Mouse (Mus musculus): ENCODE data around the gene Pi4kb. TPM values are rescaled to one million over a fixed set of nuclear protein-coding genes. Genes with fewer than 3 reads are reported as not detected.

The Pi4kb gene
- total RNA-seq, 4 experiments from 2014 or later, result 26.4 to 29.4 (median 28.3) TPM

DNA sequence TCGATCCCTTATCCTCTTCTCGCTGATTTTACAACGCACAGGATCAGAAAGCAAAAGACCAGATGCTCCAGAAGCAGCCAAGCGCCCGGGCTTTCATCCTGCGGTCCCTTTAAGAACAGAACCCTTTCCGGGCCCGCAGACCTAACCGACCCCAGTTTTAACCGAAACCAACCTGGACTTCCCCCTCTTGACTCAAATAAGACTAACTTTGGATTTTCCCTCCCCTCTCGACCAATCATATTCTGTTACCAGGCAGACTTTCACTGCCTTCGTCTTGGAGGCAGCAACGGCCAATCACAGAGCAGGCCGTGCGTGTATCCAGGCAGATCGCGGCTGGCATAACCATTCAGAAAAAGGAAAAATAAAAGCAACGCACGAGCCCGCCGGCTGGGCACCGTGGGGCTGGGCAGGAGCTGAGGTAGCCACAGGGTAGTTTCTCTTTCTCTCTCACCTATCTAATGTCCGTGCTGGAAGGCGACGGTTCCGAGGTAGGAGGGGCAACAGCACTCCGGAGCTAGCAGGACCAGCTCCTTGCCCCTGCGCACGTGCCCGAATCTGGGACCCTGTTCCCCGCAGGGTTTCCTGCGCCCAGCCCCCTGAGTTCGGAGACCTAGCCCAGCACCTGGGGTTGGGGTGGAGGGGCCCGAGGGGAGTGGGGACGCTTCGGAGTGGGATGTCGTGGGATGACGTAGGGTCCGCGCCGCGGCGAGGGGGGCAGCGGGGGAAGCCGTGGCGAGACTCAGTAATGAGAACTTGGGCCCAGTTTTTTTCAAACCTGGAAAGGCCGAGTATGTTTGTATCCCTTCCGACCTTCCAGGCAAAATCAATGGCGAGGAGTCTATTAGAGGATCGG lies 20.5 kb upstream of the Pi4kb start, which contains the start of gene Rfx5:
Gene Rfx5, plus strand, starts transcription at position 312 of the 853 bp plus-strand sequence.
- DNase-seq (ENCODE audit: low spot score), result peak; percentile 97

DNA sequence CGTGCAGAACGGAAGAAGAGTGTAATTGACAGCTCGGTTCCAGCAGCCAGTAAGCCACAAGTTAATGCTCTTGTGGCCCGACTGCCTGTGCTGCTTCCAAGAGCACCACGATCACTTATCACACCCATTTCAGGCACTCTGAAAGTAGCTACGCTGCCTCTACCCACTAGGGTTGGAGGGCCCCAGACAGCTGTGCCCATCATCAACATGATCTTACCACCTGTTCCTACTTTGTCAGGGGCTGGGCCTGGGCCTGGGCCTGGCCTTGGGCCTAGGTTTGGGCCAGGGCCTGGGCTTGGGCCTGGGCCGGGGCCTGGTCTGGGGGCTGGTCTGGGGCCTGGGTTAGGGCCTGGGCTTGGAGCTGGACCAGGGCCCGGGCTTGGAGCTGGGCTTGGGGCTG lies 16.2 kb upstream of the Pi4kb start:
- DNase-seq (ENCODE audit: low spot score), result no peak

DNA sequence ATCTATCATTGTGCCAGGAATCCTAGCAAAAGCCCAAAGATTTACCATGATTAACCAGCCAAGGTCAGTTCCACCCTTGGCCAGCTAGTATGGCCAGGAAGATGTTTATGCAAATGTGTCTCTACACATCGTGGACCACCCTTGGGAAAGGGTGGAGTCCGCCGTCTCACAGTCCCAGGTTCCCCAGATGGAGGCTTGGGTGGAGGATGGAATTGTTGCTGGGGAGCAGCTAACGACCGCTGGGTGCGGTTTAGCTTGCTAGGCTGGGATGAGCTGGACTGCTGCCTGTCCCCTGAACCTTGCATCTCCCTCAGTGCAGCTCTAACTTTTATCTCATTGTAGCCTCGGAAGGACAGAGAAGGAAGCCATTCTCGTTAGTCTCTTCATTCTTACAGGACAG lies 14.7 kb upstream of the Pi4kb start:
- no peak for DNase-seq (ENCODE audit: low spot score)

DNA sequence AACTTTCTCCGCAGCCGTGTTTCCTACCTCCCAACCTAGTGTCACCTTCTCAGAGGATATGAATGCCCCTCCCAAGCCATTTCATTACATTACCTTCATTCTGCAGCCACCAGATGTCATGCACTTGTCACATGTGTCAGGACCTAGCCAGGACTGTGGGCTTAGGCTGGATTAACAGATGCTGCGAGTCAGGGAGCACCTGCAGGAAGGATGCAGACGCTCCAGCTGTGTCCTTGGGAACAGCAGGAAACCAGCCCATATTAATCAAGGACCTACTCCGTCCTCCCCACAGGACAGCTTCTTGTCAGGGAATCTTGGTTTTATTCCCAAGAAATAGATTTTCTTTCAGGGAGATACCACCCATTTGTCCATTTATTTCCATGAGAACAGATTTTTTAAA lies 14.2 kb upstream of the Pi4kb start:
- no peak for DNase-seq (ENCODE audit: low spot score)

DNA sequence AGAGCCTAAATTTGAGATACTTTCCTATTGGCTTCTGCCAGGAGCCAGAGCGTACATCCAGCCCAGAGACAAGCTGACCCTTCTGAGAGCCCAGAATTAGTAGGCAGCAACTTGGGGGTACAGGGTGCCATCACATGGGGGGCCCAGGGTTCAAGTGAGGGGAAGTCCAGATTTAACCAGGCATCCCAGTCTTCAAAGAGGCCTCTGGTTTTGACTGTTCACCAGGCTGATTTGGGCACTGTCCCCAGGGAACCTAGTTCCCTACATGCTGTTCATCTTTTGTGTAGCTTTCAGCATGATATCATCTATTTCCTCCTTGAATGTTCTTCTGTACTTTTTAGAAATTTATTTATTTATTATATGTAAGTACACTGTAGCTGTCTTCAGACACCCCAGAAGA lies 9.5 kb upstream of the Pi4kb start:
- DNase-seq (ENCODE audit: low spot score), result no peak

DNA sequence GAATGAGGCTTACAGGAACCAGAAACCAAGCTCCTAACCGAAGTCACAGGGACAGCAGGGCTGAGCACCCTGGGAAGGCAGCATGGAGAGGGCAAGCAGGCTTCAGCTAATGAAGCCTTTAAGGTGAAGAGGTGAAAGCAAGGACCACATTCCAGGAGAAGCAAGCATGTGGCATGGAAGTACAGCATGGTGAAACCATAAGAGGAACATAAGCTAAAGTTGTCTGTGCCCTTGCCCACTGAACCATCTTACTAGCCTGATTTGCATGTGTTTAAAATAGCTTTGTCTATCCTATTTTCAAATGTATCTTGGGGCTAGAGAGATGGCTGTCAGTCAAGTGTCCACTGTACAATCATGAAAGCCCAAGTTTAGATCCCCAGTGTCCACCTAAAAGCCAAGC lies 8.7 kb upstream of the Pi4kb start:
- no peak for DNase-seq (ENCODE audit: low spot score)

DNA sequence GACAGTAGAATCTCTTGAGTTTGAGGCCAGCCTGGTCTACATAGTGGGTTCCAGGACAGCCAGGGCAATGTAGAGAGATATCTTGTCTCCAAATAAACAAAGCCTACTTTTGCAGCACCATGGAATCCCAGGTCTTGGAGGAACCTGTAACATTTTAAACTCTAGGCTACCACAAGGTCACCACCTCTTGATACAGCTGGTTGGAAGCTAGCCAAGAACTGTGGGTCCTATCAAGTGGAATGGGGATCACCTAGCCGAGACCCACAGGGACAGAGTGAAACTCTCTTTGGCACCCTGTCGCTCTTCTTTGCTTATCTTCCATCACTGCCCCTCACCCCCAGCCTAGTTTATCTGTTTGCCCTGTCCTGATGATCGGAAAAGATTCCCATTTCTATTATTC lies 2.0 kb upstream of the Pi4kb start:
- DNase-seq (ENCODE audit: low spot score), result no peak

DNA sequence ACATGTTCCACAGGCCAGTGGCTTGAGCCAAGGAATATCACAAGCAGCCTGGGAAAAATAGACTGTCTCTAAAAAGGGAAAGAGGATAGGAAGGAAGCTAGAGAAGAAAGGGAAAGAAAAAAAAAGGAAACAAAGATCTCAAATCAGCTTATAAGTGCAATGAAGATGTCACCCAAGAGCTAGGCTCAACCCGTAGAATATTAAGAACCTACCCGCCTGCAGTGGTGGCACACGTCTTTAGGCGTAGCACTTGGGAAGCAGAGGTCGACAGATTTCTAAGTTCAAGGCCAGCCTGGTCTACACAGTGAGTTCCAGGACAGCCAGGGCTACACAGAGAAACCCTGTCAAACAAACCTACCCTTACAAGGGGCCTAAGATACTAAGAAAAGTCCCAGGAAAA lies 911 bp upstream of the Pi4kb start:
- DNase-seq (ENCODE audit: low spot score), result no peak

DNA sequence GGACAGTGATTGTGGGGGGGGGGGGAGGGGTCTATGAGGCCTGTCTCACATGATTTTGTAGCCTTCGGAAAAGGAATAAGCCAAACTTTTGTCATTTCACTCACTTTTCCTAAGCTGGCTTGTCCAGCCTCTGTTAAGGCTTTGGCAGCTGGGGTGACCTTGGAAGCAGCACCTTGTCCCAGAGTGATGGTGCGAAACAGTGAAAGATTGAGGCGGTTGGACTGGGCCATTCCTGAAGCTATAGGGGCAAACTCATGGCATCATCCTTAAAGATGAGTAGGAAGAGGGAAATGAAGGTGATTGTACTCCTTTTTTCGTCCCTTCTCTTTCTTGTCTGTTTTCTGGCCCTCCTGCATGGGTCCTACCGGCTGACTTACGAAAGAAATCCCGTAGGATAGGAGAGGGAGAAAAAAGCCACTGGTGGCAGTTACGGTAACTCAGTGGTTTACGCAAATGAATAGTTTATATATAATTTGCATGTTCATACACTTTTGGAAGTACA lies 454 bp upstream of the Pi4kb start:
- no peak for DNase-seq (ENCODE audit: low spot score)

DNA sequence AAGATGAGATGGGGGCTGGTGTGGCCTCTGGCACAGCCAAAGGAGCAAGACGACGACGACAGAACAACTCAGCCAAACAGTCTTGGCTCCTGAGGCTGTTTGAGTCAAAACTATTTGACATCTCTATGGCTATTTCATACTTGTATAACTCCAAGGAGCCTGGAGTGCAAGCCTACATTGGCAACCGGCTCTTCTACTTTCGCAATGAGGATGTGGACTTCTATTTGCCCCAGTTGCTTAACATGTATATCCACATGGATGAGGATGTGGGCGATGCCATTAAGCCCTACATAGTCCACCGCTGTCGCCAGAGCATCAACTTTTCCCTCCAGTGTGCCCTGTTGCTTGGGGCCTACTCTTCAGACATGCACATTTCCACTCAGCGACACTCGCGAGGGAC lies 9.8 kb downstream of the Pi4kb start:
- no peak for DNase-seq (ENCODE audit: low spot score)

DNA sequence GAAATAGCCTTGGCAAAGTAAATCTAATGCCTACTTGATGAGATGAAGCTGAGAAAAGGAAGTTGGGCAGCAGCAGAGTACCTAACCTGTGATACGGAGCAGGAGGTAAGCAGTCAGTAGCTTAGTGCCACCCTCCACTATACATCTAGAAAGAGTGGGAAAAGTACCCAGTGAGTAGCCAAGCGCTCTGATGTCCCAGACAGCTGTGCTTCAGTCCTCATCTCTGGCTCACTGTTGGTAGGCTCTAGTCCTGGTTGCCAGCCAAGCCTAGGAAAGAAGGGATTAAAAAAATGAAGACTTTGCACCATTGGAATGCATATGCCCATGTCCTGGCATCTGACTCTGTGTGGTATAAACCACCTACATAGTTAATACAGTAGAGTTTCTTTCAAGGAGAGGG lies 11.0 kb downstream of the Pi4kb start:
- DNase-seq (ENCODE audit: low spot score), result no peak

DNA sequence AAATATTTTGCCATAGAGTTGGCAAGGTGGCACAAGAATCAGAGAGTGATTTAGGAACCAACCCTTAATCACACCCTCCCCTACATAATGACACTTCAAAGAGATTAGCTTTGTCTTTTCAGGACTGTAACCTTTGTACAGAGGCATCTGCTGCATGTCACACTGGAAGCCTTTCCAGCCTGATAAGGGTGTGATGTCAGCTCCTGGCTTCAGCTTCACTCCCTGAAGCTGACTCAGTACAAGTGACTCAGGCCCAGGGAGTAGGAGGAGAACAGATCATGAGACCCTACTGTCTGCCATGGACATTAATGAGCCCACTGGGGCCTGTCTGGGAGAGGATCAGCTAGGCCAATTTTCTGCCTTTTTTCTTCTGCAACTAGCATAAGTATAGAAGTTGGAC lies 13.0 kb downstream of the Pi4kb start:
- peak; percentile 87 for DNase-seq (ENCODE audit: low spot score)

DNA sequence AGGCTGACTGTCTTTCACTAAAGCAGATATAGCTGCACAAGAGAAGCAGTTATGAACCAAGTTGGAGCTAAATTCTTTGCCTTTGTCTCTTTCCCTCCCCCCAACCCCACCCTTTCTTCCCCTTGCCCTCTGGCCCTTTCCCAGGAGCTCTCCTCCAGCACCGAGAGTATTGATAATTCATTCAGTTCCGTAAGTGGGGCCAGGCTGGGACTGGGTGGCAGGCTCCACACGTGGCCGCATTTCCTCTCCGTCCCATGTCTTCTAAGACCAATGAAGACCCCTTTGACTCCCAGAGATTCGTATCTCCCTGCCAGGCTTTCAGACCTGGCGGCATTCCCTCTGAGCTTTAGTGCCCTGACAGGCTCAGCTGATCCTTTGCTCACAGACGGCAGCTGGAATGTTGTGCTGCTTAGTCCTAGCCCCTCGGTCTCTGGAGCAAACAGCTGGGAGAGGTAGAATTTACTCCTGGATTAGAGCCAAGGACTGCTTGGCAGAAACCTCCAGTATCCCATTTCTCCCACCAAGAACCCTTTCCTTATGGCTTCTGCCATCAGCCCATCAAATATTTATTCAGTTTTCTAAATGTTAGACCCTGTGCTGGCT lies 14.7 kb downstream of the Pi4kb start:
- no peak for DNase-seq (ENCODE audit: low spot score)

DNA sequence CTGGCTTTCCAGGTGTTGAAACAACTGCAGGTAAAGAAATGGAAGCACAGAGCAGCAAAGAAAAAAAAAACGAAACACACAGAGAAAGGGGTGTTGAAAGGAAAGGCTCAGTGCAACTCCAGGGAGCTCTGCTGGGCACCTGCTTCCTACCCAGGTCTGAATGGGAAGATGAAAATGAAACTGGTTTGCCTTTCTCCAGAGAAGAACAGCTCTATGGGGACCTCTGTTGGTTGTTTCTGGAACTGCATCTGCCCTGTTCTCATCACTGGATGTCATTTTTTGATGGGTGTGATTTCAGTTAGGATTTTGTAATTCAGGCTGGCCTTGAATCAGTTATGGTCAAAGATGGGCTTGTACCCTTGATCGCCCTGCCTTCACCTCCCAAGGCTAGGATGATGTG lies 22.4 kb downstream of the Pi4kb start:
- peak; percentile 85 for DNase-seq (ENCODE audit: low spot score)

DNA sequence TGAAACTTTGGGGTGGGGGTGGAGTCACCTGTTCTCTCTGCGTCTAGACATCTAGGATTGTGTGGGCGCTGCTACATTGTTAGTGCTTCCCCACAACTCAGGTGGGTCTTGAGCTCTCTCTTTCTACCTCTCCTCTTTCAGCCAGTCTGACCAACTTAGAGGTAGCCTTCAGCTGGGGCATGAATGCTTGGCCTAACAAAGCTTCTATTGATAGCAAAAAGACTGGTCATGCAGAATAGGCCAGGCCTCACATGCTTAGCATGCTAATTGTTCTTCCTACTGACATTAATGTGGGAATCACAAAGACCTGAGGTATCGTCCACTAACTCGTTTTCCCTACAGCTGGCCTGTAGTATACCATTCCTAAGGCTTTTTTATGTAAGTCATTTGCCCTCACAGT lies 28.0 kb downstream of the Pi4kb start:
- DNase-seq (ENCODE audit: low spot score), result no peak

DNA sequence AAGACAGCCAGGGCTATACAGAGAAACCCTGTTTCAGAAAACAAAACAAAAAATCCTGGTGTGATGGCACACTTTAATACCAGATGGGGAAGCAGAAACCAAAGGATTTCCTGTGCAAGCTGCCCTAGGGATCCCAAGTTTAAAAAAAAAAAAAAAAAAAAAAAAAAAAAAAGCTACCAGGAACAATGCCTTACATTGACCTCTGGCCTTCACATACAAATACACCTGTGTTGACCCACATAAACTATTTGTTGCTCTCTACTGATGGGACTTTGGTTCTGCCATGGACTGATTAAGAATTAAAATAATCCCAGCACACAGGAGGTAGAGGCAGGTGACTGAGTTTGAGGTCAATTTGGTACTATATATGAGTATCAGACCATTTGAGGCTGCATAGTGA lies 28.7 kb downstream of the Pi4kb start:
- no peak for DNase-seq (ENCODE audit: low spot score)

DNA sequence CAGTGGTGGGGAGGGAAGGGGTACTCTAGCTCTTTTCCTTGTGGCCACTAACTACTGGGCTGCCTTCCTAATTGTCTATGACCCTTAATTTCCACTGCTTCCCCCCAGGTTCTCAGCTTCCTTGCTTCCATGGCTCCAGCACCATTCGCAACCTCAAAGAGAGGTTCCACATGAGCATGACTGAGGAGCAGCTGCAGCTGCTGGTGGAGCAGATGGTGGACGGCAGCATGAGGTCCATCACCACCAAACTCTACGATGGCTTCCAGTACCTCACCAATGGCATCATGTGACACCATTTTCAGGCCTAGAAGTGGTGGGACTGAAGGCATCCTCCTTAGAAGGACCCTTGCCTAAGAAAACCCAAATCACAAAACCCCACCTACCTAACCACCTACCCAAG lies 31.1 kb downstream of the Pi4kb start:
- DNase-seq (ENCODE audit: low spot score), result no peak

DNA sequence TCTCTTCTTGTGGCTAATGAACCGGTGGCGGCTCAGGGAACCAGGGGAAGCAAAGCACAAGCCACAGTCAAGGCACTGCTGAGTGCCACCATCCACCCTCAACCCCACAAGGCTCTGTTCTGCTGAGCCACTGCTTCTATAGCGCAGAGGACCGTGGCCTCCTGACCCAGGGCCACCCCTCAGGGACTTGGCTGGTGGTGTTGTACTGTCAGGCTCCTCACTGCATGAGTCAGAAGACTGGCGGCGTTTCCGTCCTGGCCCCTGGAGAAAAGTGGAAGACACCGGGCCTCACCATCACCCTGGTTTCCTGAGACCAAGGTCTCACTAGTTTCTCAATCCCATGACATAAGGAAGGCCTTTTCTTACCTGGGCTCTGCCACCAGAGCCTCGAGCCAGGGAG lies 33.2 kb downstream of the Pi4kb start:
- no peak for DNase-seq (ENCODE audit: low spot score)

DNA sequence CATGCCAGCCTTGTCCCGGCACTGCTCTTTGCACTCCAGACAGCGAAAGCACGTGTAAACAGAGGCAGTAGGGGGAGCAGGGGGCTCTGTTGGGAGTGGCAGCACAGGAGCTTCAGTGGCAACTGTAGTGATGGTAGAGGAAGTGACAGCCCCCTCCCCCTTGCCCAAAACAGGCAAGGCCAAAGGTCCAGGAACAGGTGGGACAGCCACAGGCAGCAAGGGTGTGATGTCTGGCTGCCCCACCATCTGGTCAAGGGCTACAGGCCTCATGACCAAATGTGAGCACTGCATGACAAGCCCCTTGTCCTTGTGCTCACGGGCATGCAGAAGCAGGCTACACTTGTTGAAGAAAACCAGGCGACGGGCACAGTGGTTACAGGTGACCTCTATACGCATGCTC lies 35.9 kb downstream of the Pi4kb start:
- DNase-seq (ENCODE audit: low spot score), result no peak

DNA sequence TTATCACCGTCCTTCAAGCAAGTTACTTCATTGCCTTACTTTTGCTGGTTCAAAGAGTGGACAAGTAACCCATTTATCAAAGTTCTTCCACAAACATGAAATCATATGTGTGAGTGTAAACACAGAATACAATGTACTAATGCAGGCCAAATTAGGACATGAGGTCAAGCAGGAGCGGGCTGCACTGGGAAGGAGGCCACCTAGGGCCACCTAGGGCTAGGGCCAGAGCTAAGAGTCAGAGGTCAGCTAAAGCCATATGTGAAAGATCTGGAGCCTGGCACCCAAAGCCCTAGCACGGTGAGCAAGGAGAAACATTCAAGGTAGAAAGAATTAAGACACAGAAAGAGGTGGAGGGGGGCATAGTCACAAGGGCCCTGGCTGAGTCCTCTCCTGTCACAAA lies 38.5 kb downstream of the Pi4kb start:
- no peak for DNase-seq (ENCODE audit: low spot score)

DNA sequence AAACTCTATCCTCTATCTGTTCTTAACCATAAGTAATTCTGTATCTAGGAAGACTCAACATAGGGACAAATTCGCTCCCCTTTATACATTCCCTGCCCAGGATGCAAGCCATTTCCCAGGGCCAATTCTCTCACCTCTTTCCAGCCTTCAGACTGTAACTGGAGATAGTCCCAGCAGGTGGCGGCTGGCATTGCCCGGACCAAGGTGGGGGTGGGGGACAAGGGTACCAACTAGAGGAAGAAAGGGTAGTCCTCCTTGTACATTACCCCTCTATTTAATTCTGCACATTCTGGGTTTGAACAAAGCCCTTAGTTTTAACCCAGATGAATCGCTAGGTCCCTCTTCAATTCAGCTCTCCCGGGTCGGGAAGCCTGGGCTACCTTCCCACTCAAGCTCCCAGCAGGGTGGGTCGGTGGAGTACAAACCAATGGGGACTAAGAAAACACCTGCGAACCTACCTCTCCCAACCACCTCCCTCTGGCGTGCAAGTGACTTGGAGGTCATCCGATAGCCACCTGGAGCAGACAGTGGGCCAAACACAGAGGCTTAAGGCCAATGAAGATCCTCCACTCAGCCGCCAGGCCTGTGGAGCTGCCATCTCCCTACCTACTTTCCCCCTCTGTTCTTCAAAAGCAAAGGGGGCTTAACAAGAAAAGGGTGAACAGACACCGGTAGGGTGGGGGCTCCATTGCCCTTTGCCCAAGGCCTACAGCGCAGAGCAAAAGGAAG lies 39.3 kb downstream of the Pi4kb start:
- no peak for DNase-seq (ENCODE audit: low spot score)

DNA sequence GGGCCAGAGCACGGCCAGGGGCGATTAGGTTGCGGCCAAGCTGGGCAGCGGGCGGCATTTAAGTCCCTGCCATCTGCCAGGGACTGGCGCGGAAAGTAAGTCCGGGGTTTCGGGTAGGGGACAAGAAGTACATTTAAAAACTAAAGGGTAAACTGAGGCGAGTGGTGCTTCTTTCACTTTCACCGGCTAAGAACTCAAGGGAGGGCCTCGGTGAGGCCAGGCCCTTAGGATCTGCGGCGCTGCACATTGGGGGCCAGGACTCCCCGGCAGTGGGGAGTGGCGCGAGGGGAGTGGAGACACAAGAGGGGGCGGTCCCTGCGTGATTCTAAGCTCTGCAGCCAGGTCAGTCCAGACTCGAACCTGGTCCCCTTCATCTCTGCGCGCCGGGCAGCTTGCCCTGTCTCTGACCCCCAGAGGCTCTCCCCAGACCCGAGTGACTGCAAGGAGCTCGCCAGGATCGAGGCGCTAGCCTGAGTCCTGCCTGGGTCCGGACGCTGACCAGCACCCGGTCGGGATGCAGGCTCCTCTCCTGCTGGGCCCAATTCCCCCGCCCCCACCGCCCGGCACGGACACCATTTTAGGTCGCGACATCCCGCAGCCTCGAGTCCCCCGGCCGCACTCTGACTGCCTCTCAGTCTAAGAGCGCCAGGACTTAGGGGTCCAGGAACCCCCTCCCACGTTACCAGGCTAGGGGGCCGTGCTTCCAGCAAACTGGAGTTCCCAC lies 40.1 kb downstream of the Pi4kb start:
- DNase-seq (ENCODE audit: low spot score), result peak; percentile 36
